In genomic region chr14:55868230-55869026, GRCm38 (mm10) we compare ENCODE assay signal across 34 mouse cellular contexts. TPM values are rescaled to one million over a fixed set of nuclear protein-coding genes. Genes with fewer than 3 reads are reported as not detected.
DNase-seq lines count a peak whose midpoint lies in the region; ATAC-seq and TF ChIP-seq lines count a peak whose summit lies in the region.
"Had no signal": no experiment of that assay in that cellular context is flagged by ENCODE, and none has a peak within 500 bp of the region (broad histone marks: within the 10 kb centered on the region; RNA-seq: fewer than 3 reads in every experiment).

No protein-coding gene starts in this region.

- H3K27me3 ChIP-seq in forebrain, embryonic 11.5 days (ENCODE audit: control insufficient read depth, insufficient read depth, low read length), result no peaks in the 10 kb centered on the region
- H3K27me3 ChIP-seq in forebrain, embryonic 13.5 days, result no peaks in the 10 kb centered on the region
- no peaks in the 10 kb centered on the region for H3K27me3 ChIP-seq in E14TG2a.4 (ENCODE audit: insufficient read depth, low read length)
- no peaks in the 10 kb centered on the region for H3K27me3 ChIP-seq in heart, embryonic 12.5 days (replicated peaks)
- H3K27me3 ChIP-seq: embryonic facial prominence, embryonic 13.5 days; heart, embryonic 15.5 days; hindbrain, embryonic 15.5 days had no signal

- WGBS in forebrain, embryonic 11.5 days, result 93% methylated on average over 14 of the region's 14 CpGs
- 90% methylated on average over 14 of the region's 14 CpGs for WGBS in forebrain, embryonic 13.5 days
- 74% methylated on average over 14 of the region's 14 CpGs for WGBS in heart, embryonic 12.5 days

- no peak overlapping the region for H3K4me3 ChIP-seq in forebrain, embryonic 11.5 days (ENCODE audit: low read depth, low read length)
- no peak overlapping the region for H3K4me3 ChIP-seq in forebrain, embryonic 13.5 days
- H3K4me3 ChIP-seq in E14TG2a.4 (replicated peaks; ENCODE audit: low read length), result peak overlapping the region; percentile 39
- no peak overlapping the region; a peak in 1 of 4 replicates for H3K4me3 ChIP-seq in ES-E14 (ENCODE audit: insufficient read depth in 1 of 2, low read depth in 1 of 2, low read length in 2 of 2, poor library complexity in 1 of 2, severe bottlenecking in 1 of 2)
- no peak overlapping the region for H3K4me3 ChIP-seq in heart, embryonic 12.5 days
- H3K4me3 ChIP-seq: embryonic facial prominence, embryonic 10.5 days; embryonic facial prominence, embryonic 13.5 days; erythroblast, embryonic 14.5 days; gastrocnemius, adult 2 months; heart, embryonic 15.5 days; hindbrain, embryonic 10.5 days; hindbrain, embryonic 15.5 days had no signal

- H3K27ac ChIP-seq in forebrain, embryonic 11.5 days (ENCODE audit: low read depth, low read length), result no peak overlapping the region
- no peak overlapping the region for H3K27ac ChIP-seq in forebrain, embryonic 13.5 days
- peak overlapping the region; percentile 66 for H3K27ac ChIP-seq in ES-E14 (ENCODE audit: insufficient read depth, low read depth, low read length, poor library complexity, severe bottlenecking)
- H3K27ac ChIP-seq in heart, embryonic 12.5 days (ENCODE audit: poor library complexity, severe bottlenecking), result no peak overlapping the region
- H3K27ac ChIP-seq: embryonic facial prominence, embryonic 10.5 days; embryonic facial prominence, embryonic 13.5 days; gastrocnemius, adult 2 months; heart, embryonic 15.5 days; hindbrain, embryonic 10.5 days; hindbrain, embryonic 15.5 days had no signal

- H3K4me1 ChIP-seq in forebrain, embryonic 11.5 days (replicated peaks; ENCODE audit: control insufficient read depth, insufficient read depth, low read length), result 0 out of 2 replicates have a peak, but pooled peaks cover 2% of the 10 kb centered on the region
- H3K4me1 ChIP-seq in forebrain, embryonic 13.5 days, result peaks cover 7% of the 10 kb centered on the region
- H3K4me1 ChIP-seq in E14TG2a.4 (replicated peaks; ENCODE audit: low read depth, low read length) (peaks cover 72% of the 10 kb centered on the region), ES-E14 (ENCODE audit: control insufficient read depth in 2 of 2, insufficient read depth in 2 of 2, low read length in 2 of 2, poor library complexity in 1 of 2) (peaks cover 1 to 7% of the 10 kb centered on the region in 2 experiments; a peak in 3 of 4 replicates)
- peaks cover 23% of the 10 kb centered on the region for H3K4me1 ChIP-seq in heart, embryonic 12.5 days (replicated peaks)

- no peak for TF ChIP-seq CTCF in E14TG2a.4 (conservative IDR thresholded peaks at IDR 0.05; ENCODE audit: low read length)

- in situ Hi-C loops in ES-E14 (cut with MboI; ENCODE audit: low sequenced_read_pairs in 2 of 2, unreplicated experiment in 2 of 2), result no loop called here

- peak; percentile 6 for DNase-seq in forebrain, embryonic 11.5 days (ENCODE audit: low spot score)
- DNase-seq in A20 (ENCODE audit: low read depth, low spot score), result peak; percentile 48
- DNase-seq in ES-E14 (ENCODE audit: low read depth, low spot score), result no peak
- no peak for DNase-seq in right cerebral cortex, postnatal 4 days
- no peak for DNase-seq in left cerebral cortex, postnatal 10 days (ENCODE audit: extremely low spot score in 1 of 2, low spot score in 2 of 2)
- DNase-seq: adrenal gland, adult 8-10 months; adrenal gland, postnatal 36 days; cerebellum, adult 2 months; cerebellum, postnatal 10 days; cerebellum, postnatal 36 days; embryo, embryonic 11 days; forebrain, postnatal 0 days; gastrocnemius, adult 2 months; gastrocnemius, postnatal 14 days; heart, adult 11 months; heart, postnatal 10 days; heart, postnatal 36 days; kidney, adult 8-10 months had no signal

- no peak overlapping the region for H3K4me2 ChIP-seq in forebrain, embryonic 11.5 days (ENCODE audit: low read depth, low read length, severe bottlenecking)
- no peak overlapping the region for H3K4me2 ChIP-seq in forebrain, embryonic 13.5 days
- H3K4me2 ChIP-seq in heart, embryonic 12.5 days, result no peak overlapping the region
- H3K4me2 ChIP-seq: embryonic facial prominence, embryonic 13.5 days; heart, embryonic 11.5 days; heart, embryonic 15.5 days; hindbrain, embryonic 15.5 days had no signal

- no peaks in the 10 kb centered on the region for H3K9me3 ChIP-seq in forebrain, embryonic 11.5 days (ENCODE audit: control insufficient read depth, low read length)
- H3K9me3 ChIP-seq in forebrain, embryonic 13.5 days (replicated peaks), result no peaks in the 10 kb centered on the region
- 0 out of 2 replicates have a peak, but pooled peaks cover 3% of the 10 kb centered on the region for H3K9me3 ChIP-seq in E14TG2a.4 (ENCODE audit: low read length)
- no peaks in the 10 kb centered on the region for H3K9me3 ChIP-seq in ES-E14 (ENCODE audit: control insufficient read depth, insufficient read depth, low read depth, low read length)
- no peaks in the 10 kb centered on the region for H3K9me3 ChIP-seq in heart, embryonic 12.5 days (replicated peaks)
- H3K9me3 ChIP-seq: embryonic facial prominence, embryonic 10.5 days; embryonic facial prominence, embryonic 13.5 days; G1E; heart, embryonic 15.5 days; hindbrain, embryonic 10.5 days; hindbrain, embryonic 15.5 days had no signal

- intact Hi-C loops in left cerebral cortex, postnatal 10 days (cut with DNase I), result no loop called here

- peaks cover 15% of the 10 kb centered on the region; the same call in 1 of the 2 replicates for H3K36me3 ChIP-seq in forebrain, embryonic 11.5 days (ENCODE audit: control insufficient read depth, insufficient read depth, low read length)
- H3K36me3 ChIP-seq in forebrain, embryonic 13.5 days (ENCODE audit: poor library complexity, severe bottlenecking), result peaks cover 89% of the 10 kb centered on the region
- H3K36me3 ChIP-seq in E14TG2a.4 (ENCODE audit: insufficient read depth, low read length) (peaks cover 57% of the 10 kb centered on the region), ES-E14 (ENCODE audit: control insufficient read depth, insufficient read depth, low read length, poor library complexity, severe bottlenecking) (peaks cover 37% of the 10 kb centered on the region)
- H3K36me3 ChIP-seq in heart, embryonic 12.5 days, result peaks cover 94% of the 10 kb centered on the region

- no peak overlapping the region for H3K9ac ChIP-seq in forebrain, embryonic 11.5 days (ENCODE audit: low read length)
- H3K9ac ChIP-seq in forebrain, embryonic 13.5 days, result no peak overlapping the region
- H3K9ac ChIP-seq in ES-E14 (ENCODE audit: insufficient read depth, low read depth, low read length, poor library complexity, severe bottlenecking), result no peak overlapping the region
- no peak overlapping the region for H3K9ac ChIP-seq in heart, embryonic 12.5 days
- H3K9ac ChIP-seq: embryonic facial prominence, embryonic 13.5 days; forebrain, postnatal 0 days; heart, embryonic 15.5 days; hindbrain, embryonic 15.5 days had no signal

- ATAC-seq in forebrain, embryonic 11.5 days (replicated peaks; ENCODE audit: low FRiP score), result no peak
- no peak for ATAC-seq in forebrain, embryonic 13.5 days
- no peak for ATAC-seq in heart, embryonic 12.5 days (ENCODE audit: insufficient number of reproducible peaks, low FRiP score)
- ATAC-seq: activated CD4-positive, CD25-positive, alpha-beta regulatory T cell, adult 4 months; CD4-positive, CD25-positive, alpha-beta regulatory T cell, adult 4 months; forebrain, embryonic 14.5 days; forebrain, postnatal 0 days; intestine, postnatal 0 days; Patski had no signal

TF ChIP-seq in ES-E14, 5 proteins besides CTCF, POLR2A, EP300 and RAD21:
- no peak for TF ChIP-seq ZC3H11A (IDR thresholded peaks at IDR 0.05; ENCODE audit: borderline replicate concordance, low read depth, low read length)

RNA-seq across cellular contexts. Expression of gene Nynrin, which starts 14.6 kb away (rescaled TPM):
- polyA plus RNA-seq in forebrain, embryonic 11.5 days (2014; fragmentation: Nextera tagmentation; extraction: Ambion mirVana), result 20.2 and 20.3 TPM in 2 replicates
- 9.3 and 12.4 TPM in 2 replicates for polyA plus RNA-seq in forebrain, embryonic 13.5 days (2015; fragmentation: Nextera tagmentation; extraction: Ambion mirVana)
- 7.1 and 10.4 TPM in 2 replicates for total RNA-seq in ES-E14 (2012; rRNA removed)
- 10 to 100 TPM; 12.3 to 13.1 TPM for total RNA-seq in left cerebral cortex, postnatal 10 days (2021)
- 33.3 and 38.2 TPM in 2 replicates for polyA plus RNA-seq in heart, embryonic 12.5 days (2016; fragmentation: Nextera tagmentation; extraction: Ambion mirVana)
- polyA plus RNA-seq: Patski had no signal

RNA-seq across cellular contexts. Expression of gene Cbln3, which starts 15.8 kb away (rescaled TPM):
- polyA plus RNA-seq in forebrain, embryonic 11.5 days (2014; fragmentation: Nextera tagmentation; extraction: Ambion mirVana), result 0.37 TPM in 1 of 2 replicates, not detected in the other
- 0.08 and 0.18 TPM in 2 replicates for polyA plus RNA-seq in forebrain, embryonic 13.5 days (2015; fragmentation: Nextera tagmentation; extraction: Ambion mirVana)
- total RNA-seq in ES-E14 (2012; rRNA removed), result 0.04 and 0.11 TPM in 2 replicates
- under 1 TPM; 0.28 to 0.65 TPM for total RNA-seq in left cerebral cortex, postnatal 10 days (2021)
- 0.32 and 0.57 TPM in 2 replicates for polyA plus RNA-seq in heart, embryonic 12.5 days (2016; fragmentation: Nextera tagmentation; extraction: Ambion mirVana)
- total RNA-seq: gastrocnemius, adult 2 months had no signal
- polyA plus RNA-seq: CD4-positive, CD25-positive, alpha-beta regulatory T cell, adult 4 months; erythroblast, embryonic 14.5 days had no signal

RNA-seq across cellular contexts. Expression of gene Khnyn, which starts 16.3 kb away (rescaled TPM):
- polyA plus RNA-seq in forebrain, embryonic 11.5 days (2014; fragmentation: Nextera tagmentation; extraction: Ambion mirVana), result 13.6 and 14.9 TPM in 2 replicates
- polyA plus RNA-seq in forebrain, embryonic 13.5 days (2015; fragmentation: Nextera tagmentation; extraction: Ambion mirVana), result 9.6 and 10.8 TPM in 2 replicates
- total RNA-seq in ES-E14 (2012; rRNA removed), result 7.2 and 15.8 TPM in 2 replicates
- 10 to 100 TPM in 1 of 2 experiments, 1 to 10 TPM in 1; 9.8 to 11.3 TPM for total RNA-seq in left cerebral cortex, postnatal 10 days (2021)
- polyA plus RNA-seq in heart, embryonic 12.5 days (2016; fragmentation: Nextera tagmentation; extraction: Ambion mirVana), result 19.8 TPM in 2 replicates

RNA-seq across cellular contexts. Expression of gene Sdr39u1, which starts 31.7 kb away (rescaled TPM):
- 38.0 and 48.6 TPM in 2 replicates for polyA plus RNA-seq in forebrain, embryonic 11.5 days (2014; fragmentation: Nextera tagmentation; extraction: Ambion mirVana)
- polyA plus RNA-seq in forebrain, embryonic 13.5 days (2015; fragmentation: Nextera tagmentation; extraction: Ambion mirVana), result 71.0 and 72.3 TPM in 2 replicates
- 8.2 and 11.1 TPM in 2 replicates for total RNA-seq in ES-E14 (2012; rRNA removed)
- 10 to 100 TPM; 90.4 to 96.1 TPM for total RNA-seq in left cerebral cortex, postnatal 10 days (2021)
- polyA plus RNA-seq in heart, embryonic 12.5 days (2016; fragmentation: Nextera tagmentation; extraction: Ambion mirVana), result 38.2 and 40.4 TPM in 2 replicates
- polyA plus RNA-seq: G1E had no signal

RNA-seq across cellular contexts. Expression of gene Nfatc4, which starts 45.5 kb away (rescaled TPM):
- 30.8 and 32.7 TPM in 2 replicates for polyA plus RNA-seq in forebrain, embryonic 11.5 days (2014; fragmentation: Nextera tagmentation; extraction: Ambion mirVana)
- 17.0 and 18.9 TPM in 2 replicates for polyA plus RNA-seq in forebrain, embryonic 13.5 days (2015; fragmentation: Nextera tagmentation; extraction: Ambion mirVana)
- 6.4 and 25.4 TPM in 2 replicates for total RNA-seq in ES-E14 (2012; rRNA removed)
- total RNA-seq in left cerebral cortex, postnatal 10 days (2021), result 1 to 10 TPM; 3.9 to 4.1 TPM
- polyA plus RNA-seq in heart, embryonic 12.5 days (2016; fragmentation: Nextera tagmentation; extraction: Ambion mirVana), result 17.5 and 18.6 TPM in 2 replicates
- polyA plus RNA-seq: activated CD4-positive, CD25-positive, alpha-beta regulatory T cell, adult 4 months; CD4-positive, CD25-positive, alpha-beta regulatory T cell, adult 4 months; erythroblast, embryonic 14.5 days; G1E had no signal

Comparison
In these comparisons a context has a peak if more than half of its experiments do, and no peak if none do; other contexts are left out.
1. DNase-seq: peak in forebrain, embryonic 11.5 days (single experiment) and A20 (single experiment); none in ES-E14 (single experiment), right cerebral cortex, postnatal 4 days (single experiment) and left cerebral cortex, postnatal 10 days (0 of 2).